Mouse (Mus musculus): Measurements from ENCODE around the gene Polr2g. TPM values are rescaled to one million over a fixed set of nuclear protein-coding genes. Genes with fewer than 3 reads are reported as not detected.

The Polr2g gene
- polyA plus RNA-seq, 1 experiment = 6.3 TPM

GRCm38 (mm10) chr19:8818301-8818798 is 20.0 kb upstream of the Polr2g start:
- Histone ChIP-seq H3K36me3 (replicated peaks; ENCODE audit: low read length) (peaks cover 51% of the 10 kb centered on the region), H3K9me3 (no peaks in the 10 kb centered on the region), H3K27me3 (replicated peaks) (no peaks in the 10 kb centered on the region), H3K4me1 (peaks cover 55% of the 10 kb centered on the region), H3K4me3 (replicated peaks) (peak overlapping the region; percentile 94)
- TF ChIP-seq FLI1 (IDR thresholded peaks at IDR 0.05; ENCODE audit: low read length) = no peak
- TF ChIP-seq GATA1 (IDR thresholded peaks at IDR 0.05; ENCODE audit: borderline replicate concordance, low read length) = no peak

GRCm38 (mm10) chr19:8817001-8817400 is 18.6 kb upstream of the Polr2g start:
- Histone ChIP-seq H3K4me1 (peaks cover 42% of the 10 kb centered on the region), H3K27me3 (replicated peaks) (no peaks in the 10 kb centered on the region), H3K36me3 (replicated peaks; ENCODE audit: low read length) (peaks cover 53% of the 10 kb centered on the region), H3K9me3 (no peaks in the 10 kb centered on the region), H3K4me3 (replicated peaks) (peak overlapping the region; percentile 56)
- no peak for TF ChIP-seq GATA1 (IDR thresholded peaks at IDR 0.05; ENCODE audit: borderline replicate concordance, low read length)
- no peak for TF ChIP-seq FLI1 (IDR thresholded peaks at IDR 0.05; ENCODE audit: low read length)

- Histone ChIP-seq H3K36me3 (replicated peaks; ENCODE audit: low read length) (peaks cover 60% of the 10 kb centered on the region), H3K27me3 (replicated peaks) (no peaks in the 10 kb centered on the region), H3K4me1 (peaks cover 40% of the 10 kb centered on the region), H3K9me3 (no peaks in the 10 kb centered on the region), H3K4me3 (replicated peaks) (no peak overlapping the region)
- no peak for TF ChIP-seq GATA1 (IDR thresholded peaks at IDR 0.05; ENCODE audit: borderline replicate concordance, low read length)
Observed at GRCm38 (mm10) chr19:8815812-8816211, 17.4 kb upstream of the Polr2g start.

- Histone ChIP-seq H3K36me3 (replicated peaks; ENCODE audit: low read length) (peaks cover 74% of the 10 kb centered on the region), H3K4me1 (peaks cover 57% of the 10 kb centered on the region), H3K27me3 (replicated peaks) (no peaks in the 10 kb centered on the region), H3K9me3 (no peaks in the 10 kb centered on the region), H3K4me3 (replicated peaks) (peak overlapping the region; percentile 5)
- no peak for TF ChIP-seq GATA1 (IDR thresholded peaks at IDR 0.05; ENCODE audit: borderline replicate concordance, low read length)
- no peak for TF ChIP-seq FLI1 (IDR thresholded peaks at IDR 0.05; ENCODE audit: low read length)
Observed at GRCm38 (mm10) chr19:8806810-8807209, 8.4 kb upstream of the Polr2g start.

- no peaks in the 10 kb centered on the region for H3K27me3 ChIP-seq (replicated peaks)
- TF ChIP-seq GATA1 (IDR thresholded peaks at IDR 0.05; ENCODE audit: borderline replicate concordance, low read length) (no peak), FLI1 (IDR thresholded peaks at IDR 0.05; ENCODE audit: low read length) (no peak)
- H3K9me3 ChIP-seq = no peaks in the 10 kb centered on the region
- H3K4me3 ChIP-seq (replicated peaks) = peak overlapping the region; percentile 95
- peaks cover 50% of the 10 kb centered on the region for H3K36me3 ChIP-seq (replicated peaks; ENCODE audit: low read length)
- H3K4me1 ChIP-seq = peaks cover 70% of the 10 kb centered on the region
Observed at GRCm38 (mm10) chr19:8803879-8804660, 5.7 kb upstream of the Polr2g start.

- TF ChIP-seq FLI1 (IDR thresholded peaks at IDR 0.05; ENCODE audit: low read length) (no peak), GATA1 (IDR thresholded peaks at IDR 0.05; ENCODE audit: borderline replicate concordance, low read length) (no peak)
- no peaks in the 10 kb centered on the region for H3K27me3 ChIP-seq (replicated peaks)
- peak overlapping the region; percentile 95 for H3K4me3 ChIP-seq (replicated peaks)
- peaks cover 70% of the 10 kb centered on the region for H3K4me1 ChIP-seq
- H3K9me3 ChIP-seq = no peaks in the 10 kb centered on the region
- H3K36me3 ChIP-seq (replicated peaks; ENCODE audit: low read length) = peaks cover 42% of the 10 kb centered on the region
Observed at GRCm38 (mm10) chr19:8803204-8803780, 4.9 kb upstream of the Polr2g start.

- no peaks in the 10 kb centered on the region for H3K27me3 ChIP-seq (replicated peaks)
- H3K9me3 ChIP-seq = no peaks in the 10 kb centered on the region
- H3K36me3 ChIP-seq (replicated peaks; ENCODE audit: low read length) = peaks cover 32% of the 10 kb centered on the region
- H3K4me1 ChIP-seq = peaks cover 69% of the 10 kb centered on the region
- no peak for TF ChIP-seq GATA1 (IDR thresholded peaks at IDR 0.05; ENCODE audit: borderline replicate concordance, low read length)
- no peak for TF ChIP-seq FLI1 (IDR thresholded peaks at IDR 0.05; ENCODE audit: low read length)
- H3K4me3 ChIP-seq (replicated peaks) = peak within 1 kb of the TSS; percentile 95
Observed at GRCm38 (mm10) chr19:8802130-8802821, 3.9 kb upstream of the Polr2g start, which contains the start of gene Zbtb3. Gene Zbtb3, plus strand, starts transcription at chr19:8802555.

GRCm38 (mm10) chr19:8798947-8799315 is 554 bp upstream of the Polr2g start:
- no peaks in the 10 kb centered on the region for H3K9me3 ChIP-seq
- TF ChIP-seq GATA1 (IDR thresholded peaks at IDR 0.05; ENCODE audit: borderline replicate concordance, low read length) (no peak), FLI1 (IDR thresholded peaks at IDR 0.05; ENCODE audit: low read length) (no peak)
- peaks cover 49% of the 10 kb centered on the region for H3K4me1 ChIP-seq
- no peaks in the 10 kb centered on the region for H3K27me3 ChIP-seq (replicated peaks)
- H3K36me3 ChIP-seq (replicated peaks; ENCODE audit: low read length) = peaks cover 25% of the 10 kb centered on the region
- H3K4me3 ChIP-seq (replicated peaks) = peak overlapping the region; percentile 99

GRCm38 (mm10) chr19:8790171-8790570 is 8.2 kb downstream of the Polr2g start:
- no peak overlapping the region for H3K4me3 ChIP-seq (replicated peaks)
- peaks cover 42% of the 10 kb centered on the region for H3K36me3 ChIP-seq (replicated peaks; ENCODE audit: low read length)
- peaks cover 27% of the 10 kb centered on the region for H3K4me1 ChIP-seq
- no peaks in the 10 kb centered on the region for H3K27me3 ChIP-seq (replicated peaks)
- TF ChIP-seq GATA1 (IDR thresholded peaks at IDR 0.05; ENCODE audit: borderline replicate concordance, low read length) (no peak), FLI1 (IDR thresholded peaks at IDR 0.05; ENCODE audit: low read length) (no peak)
- peaks cover 6% of the 10 kb centered on the region for H3K9me3 ChIP-seq

Data from megakaryocyte, embryonic 14.5 days (primary cell).